Mouse (Mus musculus) layer of hippocampus, adult 11-12 months (tissue): ENCODE results near the gene Ell.

Source experiments
- DNase-seq: peaks from one replicate; pipeline ENCODE4 v3.0.0; 2022; ENCODE audit warnings: low spot score

The Ell gene

DNA sequence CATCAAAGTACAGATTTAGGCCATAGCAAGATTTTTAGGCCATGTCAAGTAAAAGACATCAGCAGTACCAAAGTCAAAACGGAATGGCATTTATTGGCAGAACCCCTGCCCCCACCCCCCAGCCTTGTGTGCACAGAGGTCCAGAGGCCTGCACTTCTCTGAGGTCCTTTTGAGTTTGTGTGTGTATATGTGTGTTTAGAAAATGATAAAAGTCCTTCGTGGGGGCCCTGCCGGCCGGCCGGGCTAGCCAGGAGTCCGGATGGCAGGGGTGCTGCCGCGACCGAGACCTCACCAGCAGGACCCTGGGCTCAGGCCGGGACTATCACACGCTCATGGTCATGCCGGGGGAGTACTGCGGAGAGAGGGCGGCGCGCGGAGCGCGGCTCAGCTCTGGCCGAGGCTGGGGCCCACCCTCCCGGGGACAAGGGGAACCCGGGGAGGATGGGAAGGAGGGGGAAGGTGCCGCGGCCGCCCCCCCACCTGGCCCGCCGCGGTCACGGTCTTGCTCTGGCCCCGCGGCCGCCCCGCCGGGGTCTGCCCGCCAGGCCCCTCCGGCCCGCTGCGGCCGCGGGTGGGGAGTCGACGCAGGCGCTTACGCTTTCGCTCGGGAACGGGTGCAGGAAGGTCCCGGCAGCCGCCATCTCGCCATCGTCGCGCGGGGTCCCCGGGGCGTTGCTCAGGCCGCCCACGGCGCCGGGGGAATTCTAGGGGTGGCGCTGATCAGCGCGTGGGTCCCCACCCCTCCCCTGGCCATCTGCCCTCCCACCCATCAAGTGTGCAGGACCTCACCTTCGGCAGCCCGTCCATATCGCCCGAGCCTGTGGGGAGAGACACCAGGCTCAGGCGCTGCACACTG is 58.4 kb downstream of the Ell start:
- no peak for DNase-seq

DNA sequence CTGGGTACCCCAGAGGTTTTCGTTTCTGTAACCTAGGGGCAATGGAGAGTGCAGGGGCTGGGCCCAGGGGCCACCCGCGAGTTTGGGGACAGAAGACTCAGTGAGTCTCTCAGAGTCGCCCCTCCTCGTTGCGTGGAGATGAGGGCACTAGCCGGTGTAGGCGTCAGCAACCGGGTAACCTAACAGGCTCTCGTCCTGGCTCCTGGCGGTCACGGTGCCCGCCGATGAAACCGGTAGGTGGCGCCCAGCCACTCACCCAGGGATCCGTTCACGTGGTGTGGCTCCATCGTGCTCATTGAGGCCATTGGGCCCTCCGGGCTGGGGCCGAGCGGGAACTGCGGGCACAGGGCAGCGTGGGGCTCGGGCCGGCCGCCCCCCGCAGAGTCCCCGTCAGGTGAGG is 59.0 kb downstream of the Ell start:
- peak; percentile 88 for DNase-seq

DNA sequence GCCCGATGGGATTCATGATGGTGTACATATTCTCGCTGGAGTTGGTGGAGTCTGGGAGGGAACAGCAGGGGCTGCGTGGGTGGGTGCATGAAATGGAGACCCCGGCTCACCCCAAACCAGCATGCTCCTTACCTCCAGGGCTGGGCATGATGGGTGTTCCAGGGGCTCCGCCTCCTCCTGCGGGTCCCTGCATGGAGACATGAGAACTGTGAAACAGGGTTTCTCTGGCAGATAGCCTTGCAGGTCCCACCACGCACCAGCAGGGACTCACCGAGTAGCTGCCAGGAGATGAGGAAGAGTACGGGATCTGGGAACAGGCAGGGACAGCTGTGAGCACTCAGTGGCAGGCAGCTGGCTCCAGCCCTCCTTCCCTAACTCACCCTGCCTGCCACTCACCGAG is 59.5 kb downstream of the Ell start:
- DNase-seq = no peak

DNA sequence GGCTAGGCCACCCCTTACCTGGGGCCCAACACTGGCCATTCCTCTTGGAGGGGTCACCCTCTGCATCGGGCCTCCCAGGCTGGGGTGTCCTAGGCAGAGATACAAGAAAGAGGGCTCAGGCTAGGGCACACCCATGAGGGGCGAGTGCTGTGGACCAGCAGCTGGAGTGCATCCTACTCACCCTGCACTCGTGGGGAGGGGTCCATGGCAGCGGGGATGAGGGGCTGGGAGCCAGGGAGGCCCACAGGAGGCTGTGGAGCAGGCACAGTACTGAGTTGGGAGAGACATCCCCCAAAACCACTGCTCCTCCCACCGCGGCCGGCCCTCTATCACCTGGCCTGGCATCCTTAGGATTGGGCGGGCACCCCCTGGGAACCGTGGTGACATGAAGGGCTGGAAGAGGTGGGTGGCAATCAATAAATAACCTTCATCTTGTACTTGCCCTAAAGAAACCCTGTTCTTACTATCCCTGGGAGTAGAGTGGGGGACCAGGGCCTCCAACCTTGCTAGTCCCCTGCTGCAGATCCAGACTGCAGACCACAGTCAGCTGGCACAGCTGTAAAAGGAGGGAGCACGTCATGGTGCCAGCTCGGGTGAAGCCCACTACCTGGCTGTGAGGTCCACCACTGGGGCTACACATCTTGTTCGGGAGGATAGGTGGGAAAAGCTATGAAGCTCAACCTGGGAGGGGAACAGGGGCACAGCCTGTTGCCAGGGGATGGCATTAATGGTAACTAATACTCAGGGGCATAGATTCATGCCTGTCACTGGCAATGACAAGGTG is 60.4 kb downstream of the Ell start:
- no peak for DNase-seq

DNA sequence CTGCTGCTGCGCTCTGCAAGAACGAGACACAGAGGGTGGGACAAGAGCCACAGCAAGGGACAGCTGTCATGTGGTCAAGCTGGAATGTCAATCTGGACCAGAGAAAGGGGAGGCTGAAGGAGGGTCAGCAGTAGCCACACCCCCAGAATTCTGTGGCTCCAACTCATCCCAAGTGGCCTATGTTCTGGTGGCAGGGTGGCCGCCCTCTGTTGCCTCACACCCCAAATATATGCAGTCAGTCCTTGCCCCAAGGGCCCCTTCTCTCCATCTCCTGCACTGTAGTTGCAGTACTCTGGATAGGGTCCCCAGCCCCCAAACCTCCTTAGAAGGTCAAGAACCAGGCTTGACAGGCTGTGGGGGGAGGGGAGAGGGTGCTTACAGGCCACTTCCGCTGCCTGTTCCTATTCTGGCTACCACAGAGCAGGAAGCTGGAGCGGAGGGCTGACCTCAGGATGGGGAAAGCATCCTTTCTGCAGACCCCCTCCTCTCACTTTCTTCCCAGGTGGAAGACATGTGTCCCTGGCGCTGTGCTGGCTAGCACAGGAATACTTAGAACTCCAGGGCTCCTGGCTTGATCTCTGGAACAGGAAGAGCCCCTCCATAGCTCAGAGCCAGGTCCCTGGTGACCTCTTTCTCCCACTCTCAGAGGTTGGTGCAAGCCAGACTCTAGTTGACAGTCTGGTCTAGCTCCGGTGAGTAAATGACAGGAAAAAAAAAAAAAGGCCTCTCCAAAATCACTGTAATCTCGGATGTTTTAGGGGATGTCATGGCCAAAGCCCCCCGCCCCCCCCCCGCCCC is 61.4 kb downstream of the Ell start:
- peak; percentile 63 for DNase-seq

DNA sequence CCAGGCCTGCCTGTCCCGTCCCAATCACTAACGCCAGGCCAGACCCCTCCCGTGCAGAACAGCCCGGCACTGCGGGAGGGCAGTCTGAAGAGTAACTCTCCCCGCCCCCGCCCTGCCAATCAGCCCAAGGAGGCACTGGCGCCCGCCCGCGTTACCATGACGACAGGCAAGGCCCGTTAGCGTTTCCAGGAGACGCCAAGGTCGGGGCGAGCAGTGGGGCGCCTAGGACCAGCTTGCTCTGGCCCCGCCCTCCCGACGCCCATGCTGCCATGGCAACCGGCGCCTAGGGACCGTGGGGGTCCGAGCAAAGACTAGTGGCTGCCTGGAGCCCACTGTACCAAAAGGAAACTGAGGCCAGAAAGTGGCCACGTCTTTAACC is 62.0 kb downstream of the Ell start:
- peak; percentile 79 for DNase-seq

DNA sequence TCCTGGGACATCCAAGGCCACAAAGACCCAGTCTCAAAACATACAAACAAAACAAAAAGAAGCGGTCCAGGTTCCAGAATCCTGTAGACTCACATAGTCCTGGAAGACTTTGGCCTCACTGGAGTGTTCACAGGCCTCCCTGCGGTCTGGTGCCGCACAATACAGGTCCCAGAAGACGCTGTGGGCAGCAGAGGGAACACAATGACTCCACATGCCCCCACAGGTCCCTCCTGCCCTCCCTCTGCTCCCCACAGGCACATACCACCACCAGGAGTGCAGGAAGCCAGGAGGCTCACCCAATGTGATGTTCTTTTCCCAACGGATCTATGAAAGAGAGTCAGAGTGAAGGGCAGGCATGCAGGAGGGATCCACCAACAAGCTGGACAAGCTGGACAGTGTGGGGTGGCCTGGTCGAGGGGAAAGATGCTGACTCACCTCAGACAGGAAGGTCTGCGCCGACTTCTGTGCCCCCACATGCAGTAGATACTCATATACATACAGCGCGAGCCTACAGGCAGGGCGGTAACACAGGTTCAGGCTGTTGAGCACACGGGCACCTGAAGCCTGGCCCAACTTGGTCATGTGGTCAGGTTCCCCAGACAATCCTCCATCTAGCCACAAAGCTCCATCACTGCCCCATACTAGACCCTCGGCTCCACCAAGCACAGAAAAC is 63.0 kb downstream of the Ell start:
- no peak for DNase-seq

DNA sequence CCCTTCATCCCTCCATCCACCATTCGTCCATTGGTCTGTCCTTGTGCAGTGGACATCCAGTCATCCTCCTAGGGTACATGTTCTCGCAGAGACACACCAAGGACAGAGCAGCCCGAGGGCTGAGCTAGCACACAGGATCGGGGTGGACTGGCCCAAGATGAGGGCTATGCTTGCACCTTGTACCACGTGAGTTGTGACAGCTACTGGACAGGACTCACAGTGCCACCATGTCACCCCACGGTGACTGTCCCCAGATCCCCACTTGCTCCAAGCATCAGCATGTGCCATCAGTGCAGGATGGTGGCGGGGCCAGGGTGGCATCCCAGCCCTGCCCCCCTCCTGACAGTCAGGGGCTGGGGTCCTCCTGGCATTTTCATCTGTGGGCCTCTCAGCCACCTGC is 65.3 kb downstream of the Ell start:
- no peak for DNase-seq

DNA sequence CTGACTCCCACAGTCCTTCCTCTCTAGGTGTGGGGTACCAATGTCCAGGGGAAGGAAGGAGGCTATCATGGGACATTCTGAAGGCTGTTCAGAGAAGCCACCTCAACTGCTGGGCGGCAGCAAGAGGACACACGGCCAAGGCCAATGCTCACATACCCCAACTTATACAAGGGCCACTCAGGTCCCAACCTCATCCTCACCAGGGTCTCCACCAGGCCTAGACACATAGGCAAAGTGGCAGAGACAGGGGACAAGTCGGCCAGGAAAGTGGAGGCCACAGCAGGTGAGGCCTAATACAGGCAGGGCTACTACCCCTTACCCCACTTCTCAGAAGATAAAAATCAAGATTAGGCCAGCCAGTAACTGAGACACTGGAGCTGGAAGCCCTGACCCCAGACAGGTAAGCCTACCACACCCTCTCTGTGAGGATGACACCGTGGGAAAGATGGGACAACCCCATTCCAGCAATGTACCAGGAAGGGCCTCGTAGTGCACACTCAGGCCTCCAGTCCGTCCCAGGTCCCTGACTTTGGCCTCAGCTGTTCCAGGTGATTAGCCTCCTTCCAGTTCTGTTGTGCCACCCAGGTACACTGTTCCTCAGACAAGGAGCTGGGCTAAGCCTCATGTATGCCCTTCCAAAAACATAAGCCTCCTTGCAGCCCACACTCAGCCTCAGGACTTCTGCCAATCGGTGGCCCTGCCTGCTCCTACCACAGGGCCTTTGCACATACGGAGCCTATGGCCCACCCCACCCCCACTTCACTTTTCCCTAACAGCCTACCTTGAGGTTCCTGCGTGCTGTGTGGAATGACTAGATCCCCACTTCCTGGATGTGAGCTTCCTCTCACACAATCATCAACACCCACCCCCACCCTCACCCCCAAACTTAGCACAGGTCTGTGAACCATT is 66.9 kb downstream of the Ell start:
- no peak for DNase-seq

DNA sequence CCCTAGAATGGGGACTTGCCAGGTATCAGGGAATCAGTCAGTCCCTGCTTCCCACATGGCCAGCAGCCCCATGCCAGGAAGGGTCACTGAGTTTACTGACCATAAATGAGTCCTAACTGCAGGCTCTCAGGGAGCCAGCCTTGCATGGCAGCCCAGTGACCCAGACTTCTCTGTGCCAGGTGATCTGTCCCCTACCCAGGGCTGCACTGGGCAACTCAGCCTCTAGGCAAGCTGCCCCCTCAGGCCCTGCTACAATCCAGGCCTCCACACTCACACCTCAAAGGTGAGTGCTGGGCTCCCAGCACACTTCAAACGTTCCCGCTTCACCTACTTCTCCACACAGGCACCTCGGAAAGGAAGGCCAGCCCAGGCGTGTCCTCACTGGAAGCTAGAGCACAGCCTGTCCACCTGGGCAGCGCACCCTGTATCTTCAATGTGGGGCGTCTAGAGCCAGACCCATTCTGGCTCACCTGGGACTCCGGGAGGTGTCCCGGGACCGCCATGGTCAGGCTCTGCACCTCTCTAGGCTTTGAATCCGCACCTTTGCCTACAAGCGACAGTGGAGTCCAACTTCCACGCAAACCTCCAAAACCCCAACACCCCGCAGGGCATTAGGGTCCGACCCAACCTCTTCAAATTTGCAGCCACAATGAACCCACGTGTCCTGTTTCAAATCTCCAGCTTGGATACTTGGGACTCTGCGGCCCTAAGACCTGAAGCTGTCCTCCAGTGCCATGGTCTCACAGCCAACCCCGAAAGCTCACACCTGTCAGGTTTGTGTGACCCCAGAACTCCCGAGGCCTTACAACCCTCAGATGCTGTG is 67.7 kb downstream of the Ell start:
- no peak for DNase-seq

DNA sequence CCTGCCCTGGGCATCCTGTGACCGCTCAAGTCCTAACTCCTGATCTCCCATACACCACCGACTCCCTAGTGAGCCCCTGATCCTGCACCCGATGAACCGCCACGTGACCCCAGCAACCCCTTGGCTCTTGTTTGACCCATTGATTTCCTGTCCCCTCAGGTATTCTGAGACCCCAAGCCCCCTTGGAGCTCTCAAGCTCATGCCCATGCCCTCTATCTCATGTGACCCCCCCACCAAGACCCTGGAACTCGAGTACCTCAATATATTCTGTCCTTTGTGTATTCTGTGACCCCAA is 68.3 kb downstream of the Ell start:
- peak; percentile 17 for DNase-seq

DNA sequence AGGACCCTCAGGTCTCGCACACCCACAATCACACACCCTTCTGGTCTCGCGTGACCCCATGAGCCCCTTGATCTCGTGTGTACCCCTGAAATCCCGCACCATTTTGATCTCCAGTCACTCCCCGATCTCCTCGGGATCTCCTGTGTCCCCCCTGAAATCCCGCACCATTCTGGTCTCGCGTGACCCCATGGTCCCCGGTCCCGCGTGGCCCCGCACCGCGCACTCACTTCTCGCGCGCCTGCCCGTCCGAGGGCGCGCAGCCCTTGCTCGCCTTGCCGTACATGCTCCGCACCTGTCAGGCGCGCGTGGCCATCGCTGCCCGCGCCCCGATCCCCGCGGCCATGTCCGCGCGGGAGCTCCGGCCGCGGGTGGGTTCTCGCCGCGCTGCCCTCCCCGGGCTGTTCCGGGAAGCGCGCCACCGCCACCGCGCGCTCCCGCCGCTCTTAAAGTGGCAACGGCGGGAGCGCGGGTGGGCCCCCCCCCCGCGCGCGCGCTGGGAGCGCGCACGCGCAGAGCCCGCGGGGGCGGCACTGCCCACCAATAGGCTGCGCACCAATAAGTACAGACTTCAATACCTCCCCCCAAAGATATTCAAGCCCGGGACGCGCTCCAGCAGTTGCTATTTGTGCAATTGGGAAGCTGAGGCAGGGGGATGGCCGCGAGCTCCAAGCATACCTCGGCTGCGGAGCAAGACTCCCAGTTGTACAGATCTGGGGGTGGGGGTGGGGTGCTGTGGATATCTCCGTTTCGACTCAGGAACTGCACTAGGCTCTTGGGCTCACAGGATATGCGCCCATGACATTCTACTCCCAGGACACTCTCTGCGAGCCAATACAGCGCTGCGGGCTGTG is 68.9 kb downstream of the Ell start:
- peak; percentile 72 for DNase-seq

DNA sequence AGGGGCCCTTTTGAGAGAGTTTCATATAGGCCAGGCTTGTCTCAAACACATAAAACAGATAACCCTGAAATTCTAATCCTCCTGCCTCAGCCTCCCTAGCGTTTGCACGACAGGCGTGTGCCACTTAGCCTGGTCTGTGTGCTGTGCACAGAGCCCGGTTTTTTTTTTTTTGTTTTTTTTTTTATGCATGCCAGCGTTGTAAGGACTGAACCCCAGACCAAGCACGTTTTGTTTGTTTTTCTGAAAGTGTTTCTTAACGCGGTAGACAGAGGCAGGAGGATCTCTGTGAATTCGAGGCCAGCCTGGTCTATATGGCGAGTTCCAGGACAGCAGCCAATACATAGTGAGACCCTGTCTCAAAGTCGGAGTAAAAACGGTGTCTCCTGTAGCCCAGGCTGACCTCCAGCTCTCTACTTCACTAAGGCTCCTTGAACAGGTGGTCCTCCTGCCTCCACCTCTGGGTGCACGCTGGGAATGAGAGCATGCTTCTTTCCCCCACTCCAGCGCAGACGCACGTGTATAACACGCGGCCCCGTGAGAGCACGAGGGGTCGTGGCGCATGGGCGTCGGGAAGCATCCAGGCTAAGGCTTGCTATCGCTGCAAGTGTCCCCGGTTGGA is 69.6 kb downstream of the Ell start, which contains the start of gene Ssbp4:
Ssbp4 (minus strand) TSS at position 124 of the 619 bp plus-strand sequence.
- no peak for DNase-seq

DNA sequence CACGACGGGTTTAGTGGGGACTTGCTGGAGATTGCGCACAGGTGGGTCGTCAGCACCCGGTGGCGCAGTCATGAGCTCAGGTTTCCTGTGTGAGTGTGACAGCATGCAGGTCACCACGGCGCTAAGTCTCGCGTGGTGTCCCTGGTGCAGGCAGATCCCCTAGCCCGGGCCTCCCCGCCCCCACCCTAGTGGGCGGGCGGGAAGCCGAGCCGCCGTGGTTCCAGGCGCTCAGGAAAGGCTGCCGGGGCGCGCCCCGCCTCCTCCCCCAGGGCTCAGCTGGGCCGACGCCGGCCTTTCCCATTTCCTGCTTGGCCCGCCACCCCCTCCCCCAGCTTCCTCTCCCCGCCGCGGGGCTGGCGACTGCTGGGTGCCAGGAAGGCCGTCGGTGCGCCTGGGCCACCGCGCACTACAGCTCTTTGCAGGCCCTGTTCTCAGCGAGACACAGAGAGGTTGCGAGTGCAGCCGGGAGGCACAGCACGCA is 70.2 kb downstream of the Ell start:
- DNase-seq = peak; percentile 82

DNA sequence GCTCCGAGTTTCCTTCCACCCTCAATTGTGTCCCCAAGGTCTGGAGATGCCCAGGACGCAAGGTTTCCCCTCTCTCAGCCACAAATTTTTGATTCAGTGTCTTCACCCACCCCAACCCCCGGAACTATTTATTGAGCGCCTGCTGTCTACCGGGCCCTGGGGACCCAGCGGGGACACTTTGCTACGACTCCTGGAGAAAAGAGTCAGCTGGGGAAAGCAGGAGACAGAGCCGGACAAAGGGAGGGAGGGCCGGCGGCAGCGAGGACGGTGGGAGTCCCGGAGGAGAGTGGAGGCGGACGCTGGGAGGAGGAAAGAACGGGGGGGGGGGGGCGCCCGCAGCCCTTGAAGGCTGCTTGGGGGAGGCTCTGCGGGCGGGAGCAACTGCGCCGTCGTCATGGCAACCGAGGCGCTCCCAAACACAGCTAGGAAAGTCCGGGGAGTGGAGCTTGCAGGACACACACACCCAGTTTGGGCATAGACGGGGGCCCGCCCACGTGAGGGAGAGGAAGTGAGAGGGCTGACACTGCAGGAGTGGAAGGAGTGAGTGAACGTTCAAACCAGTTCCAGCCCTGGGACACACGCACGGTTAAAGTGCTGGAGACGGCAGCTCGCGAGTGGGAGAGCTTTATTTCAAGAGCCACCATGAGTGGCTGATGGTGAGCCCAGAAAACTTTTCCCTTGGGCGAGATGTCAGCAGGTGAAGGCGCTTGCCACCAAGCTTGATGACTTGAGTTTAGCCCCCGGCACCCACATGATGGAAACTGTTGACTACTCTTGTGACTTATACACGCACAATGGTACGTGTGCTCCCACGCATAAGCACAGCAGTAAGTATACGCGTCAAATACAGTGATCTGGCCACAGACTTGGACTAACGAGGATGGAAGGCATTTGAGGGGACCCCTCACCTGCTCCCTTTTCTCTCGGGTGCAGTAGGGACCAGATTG is 70.9 kb downstream of the Ell start:
- DNase-seq = peak; percentile 92

DNA sequence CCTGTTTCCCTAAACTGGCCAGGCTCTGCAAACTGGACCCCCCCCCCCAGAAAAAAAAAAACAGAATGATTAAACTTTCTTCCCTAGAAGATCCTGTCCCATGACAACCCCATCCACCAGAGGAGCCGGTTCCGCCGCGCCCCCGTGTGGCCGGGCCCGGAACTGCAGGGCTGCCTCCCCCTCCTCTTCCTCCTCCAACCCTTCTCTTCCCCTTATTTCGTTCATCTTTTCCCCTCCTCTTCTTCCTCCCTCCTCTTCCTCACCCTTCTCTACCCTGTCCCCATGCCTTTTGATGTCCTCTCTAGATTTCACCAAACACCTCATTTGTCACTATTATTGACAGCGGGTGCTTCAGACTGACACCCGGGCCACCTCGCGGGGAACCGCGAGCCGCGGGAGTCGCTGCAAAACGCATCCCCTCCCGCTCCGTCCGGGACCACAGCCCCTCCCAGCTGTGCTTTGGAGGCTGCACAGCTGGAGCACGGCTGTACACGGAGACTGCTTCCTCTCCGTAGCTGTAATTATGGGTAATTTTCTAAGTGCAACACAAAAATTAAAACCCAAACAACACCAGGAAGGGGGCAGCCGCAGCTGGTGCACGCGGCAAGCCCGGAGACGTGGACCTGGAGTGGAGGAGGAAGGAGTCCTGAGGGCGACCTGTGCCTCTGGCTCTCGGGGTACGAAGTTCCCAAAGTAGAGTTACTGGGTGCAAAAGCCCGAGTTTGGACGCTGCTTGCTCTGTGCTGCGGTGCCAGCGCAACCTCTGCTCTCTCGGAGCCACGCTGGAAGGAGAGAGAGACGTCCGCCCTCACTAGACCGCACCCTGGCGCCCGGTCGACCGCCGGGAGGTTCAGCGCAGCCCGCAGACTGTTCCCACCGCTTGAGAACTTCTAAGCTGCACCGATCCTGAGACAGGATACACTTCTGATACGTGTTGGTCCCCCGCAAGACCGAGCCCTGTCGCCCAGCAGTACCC is 71.8 kb downstream of the Ell start:
- peak; percentile 83 for DNase-seq
